Mouse (Mus musculus): ENCODE measurements at regions not wholly inside any gene's neighbourhood (a gene's known extent, or its start where the extent isn't known, plus 50 kb on each side); places are given as distances from the start of the nearest gene placed in this dataset.

- Histone ChIP-seq H3K9me3 (ENCODE audit: control insufficient read depth) (no peaks in the 10 kb centered on the region), H3K4me2 (replicated peaks; ENCODE audit: low read depth) (no peak overlapping the region), H3K4me1 (replicated peaks; ENCODE audit: control insufficient read depth, insufficient read depth, low read length) (no peaks in the 10 kb centered on the region), H3K4me3 (ENCODE audit: low read depth, low read length) (no peak overlapping the region), H3K9ac (ENCODE audit: low read depth, low read length) (no peak overlapping the region), H3K36me3 (ENCODE audit: control insufficient read depth, insufficient read depth) (no peaks in the 10 kb centered on the region), H3K27me3 (replicated peaks; ENCODE audit: control insufficient read depth, insufficient read depth, low read length) (no peaks in the 10 kb centered on the region), H3K27ac (ENCODE audit: low read depth, low read length) (no peak overlapping the region)
- TF ChIP-seq CTCF (IDR thresholded peaks at IDR 0.05; ENCODE audit: low read depth) = no peak
- WGBS = 58% methylated on average over 4 of the region's 4 CpGs
- ATAC-seq = no peak
Measured at GRCm38 (mm10) chr4:5590531-5590930, 797.4 kb upstream of the Impad1 start.

- no peak overlapping the region for H3K4me3 ChIP-seq (ENCODE audit: low read depth, low read length)
- H3K4me2 ChIP-seq (replicated peaks; ENCODE audit: low read depth) = no peak overlapping the region
- TF ChIP-seq CTCF (IDR thresholded peaks at IDR 0.05; ENCODE audit: low read depth) = no peak
- 0 out of 2 replicates have a peak, but pooled peaks have one; percentile 45 for ATAC-seq
- H3K4me1 ChIP-seq (replicated peaks; ENCODE audit: control insufficient read depth, insufficient read depth, low read length) = no peaks in the 10 kb centered on the region
- no peak overlapping the region for H3K27ac ChIP-seq (ENCODE audit: low read depth, low read length)
- no peaks in the 10 kb centered on the region for H3K27me3 ChIP-seq (replicated peaks; ENCODE audit: control insufficient read depth, insufficient read depth, low read length)
- H3K36me3 ChIP-seq (ENCODE audit: control insufficient read depth, insufficient read depth) = no peaks in the 10 kb centered on the region
- H3K9me3 ChIP-seq (ENCODE audit: control insufficient read depth) = no peaks in the 10 kb centered on the region
- no peak overlapping the region for H3K9ac ChIP-seq (ENCODE audit: low read depth, low read length)
- WGBS = 55% methylated on average over 4 of the region's 4 CpGs
Measured at GRCm38 (mm10) chr4:5587465-5587864, 794.3 kb upstream of the Impad1 start.

GRCm38 (mm10) chr4:5585205-5585604 lies 792.0 kb upstream of the Impad1 start:
- TF ChIP-seq CTCF (IDR thresholded peaks at IDR 0.05; ENCODE audit: low read depth) = no peak
- WGBS = 82% methylated on average over 4 of the region's 4 CpGs
- no peak for ATAC-seq
- H3K9me3 ChIP-seq (ENCODE audit: control insufficient read depth) = no peaks in the 10 kb centered on the region
- H3K9ac ChIP-seq (ENCODE audit: low read depth, low read length) = no peak overlapping the region
- H3K36me3 ChIP-seq (ENCODE audit: control insufficient read depth, insufficient read depth) = no peaks in the 10 kb centered on the region
- H3K27ac ChIP-seq (ENCODE audit: low read depth, low read length) = no peak overlapping the region
- H3K4me3 ChIP-seq (ENCODE audit: low read depth, low read length) = no peak overlapping the region
- H3K4me2 ChIP-seq (replicated peaks; ENCODE audit: low read depth) = no peak overlapping the region
- no peaks in the 10 kb centered on the region for H3K27me3 ChIP-seq (replicated peaks; ENCODE audit: control insufficient read depth, insufficient read depth, low read length)
- no peaks in the 10 kb centered on the region for H3K4me1 ChIP-seq (replicated peaks; ENCODE audit: control insufficient read depth, insufficient read depth, low read length)

GRCm38 (mm10) chr4:5583989-5584677 lies 791.0 kb upstream of the Impad1 start:
- no peak overlapping the region for H3K4me2 ChIP-seq (replicated peaks; ENCODE audit: low read depth)
- no peak overlapping the region for H3K9ac ChIP-seq (ENCODE audit: low read depth, low read length)
- no peak for ATAC-seq
- no peaks in the 10 kb centered on the region for H3K27me3 ChIP-seq (replicated peaks; ENCODE audit: control insufficient read depth, insufficient read depth, low read length)
- H3K4me1 ChIP-seq (replicated peaks; ENCODE audit: control insufficient read depth, insufficient read depth, low read length) = no peaks in the 10 kb centered on the region
- H3K9me3 ChIP-seq (ENCODE audit: control insufficient read depth) = no peaks in the 10 kb centered on the region
- H3K36me3 ChIP-seq (ENCODE audit: control insufficient read depth, insufficient read depth) = no peaks in the 10 kb centered on the region
- WGBS = 58% methylated on average over 6 of the region's 6 CpGs
- TF ChIP-seq CTCF (IDR thresholded peaks at IDR 0.05; ENCODE audit: low read depth) = no peak
- no peak overlapping the region for H3K27ac ChIP-seq (ENCODE audit: low read depth, low read length)
- no peak overlapping the region for H3K4me3 ChIP-seq (ENCODE audit: low read depth, low read length)

- H3K9ac ChIP-seq (ENCODE audit: low read depth, low read length) = no peak overlapping the region
- H3K27me3 ChIP-seq (replicated peaks; ENCODE audit: control insufficient read depth, insufficient read depth, low read length) = no peaks in the 10 kb centered on the region
- no peak for TF ChIP-seq CTCF (IDR thresholded peaks at IDR 0.05; ENCODE audit: low read depth)
- no peak for ATAC-seq
- no peak overlapping the region for H3K27ac ChIP-seq (ENCODE audit: low read depth, low read length)
- no peaks in the 10 kb centered on the region for H3K9me3 ChIP-seq (ENCODE audit: control insufficient read depth)
- H3K4me1 ChIP-seq (replicated peaks; ENCODE audit: control insufficient read depth, insufficient read depth, low read length) = no peaks in the 10 kb centered on the region
- H3K4me2 ChIP-seq (replicated peaks; ENCODE audit: low read depth) = no peak overlapping the region
- no peaks in the 10 kb centered on the region for H3K36me3 ChIP-seq (ENCODE audit: control insufficient read depth, insufficient read depth)
- H3K4me3 ChIP-seq (ENCODE audit: low read depth, low read length) = no peak overlapping the region
Measured at GRCm38 (mm10) chr4:5568076-5568475, 774.9 kb upstream of the Impad1 start.

- Histone ChIP-seq H3K36me3 (ENCODE audit: control insufficient read depth, insufficient read depth) (no peaks in the 10 kb centered on the region), H3K4me2 (replicated peaks; ENCODE audit: low read depth) (no peak overlapping the region), H3K4me1 (replicated peaks; ENCODE audit: control insufficient read depth, insufficient read depth, low read length) (no peaks in the 10 kb centered on the region), H3K27ac (ENCODE audit: low read depth, low read length) (no peak overlapping the region), H3K9me3 (ENCODE audit: control insufficient read depth) (no peaks in the 10 kb centered on the region), H3K9ac (ENCODE audit: low read depth, low read length) (no peak overlapping the region), H3K4me3 (ENCODE audit: low read depth, low read length) (no peak overlapping the region), H3K27me3 (replicated peaks; ENCODE audit: control insufficient read depth, insufficient read depth, low read length) (no peaks in the 10 kb centered on the region)
- TF ChIP-seq CTCF (IDR thresholded peaks at IDR 0.05; ENCODE audit: low read depth) = no peak
- 46% methylated on average over 3 of the region's 3 CpGs for WGBS
- ATAC-seq = no peak
Measured at GRCm38 (mm10) chr4:5560001-5560657, 767.0 kb upstream of the Impad1 start.

Measured in intestine, postnatal 0 days (tissue).